Mouse (Mus musculus) forebrain, embryonic 14.5 days (tissue): ENCODE results near the gene Tmem248. TPM values are rescaled to one million over a fixed set of nuclear protein-coding genes. Genes with fewer than 3 reads are reported as not detected.
A peak's percentile ranks its signal among the peaks of the same experiment; 100 is the strongest.

Experiments
- ATAC-seq: fragments of 200-750 bp; cut with Nextera tagmentation; 2 replicates; pipeline ENCODE4 v1.8.0; 2017; ENCODE audit warnings: mild to moderate bottlenecking, moderate library complexity
- DNase-seq: peaks from one replicate; pipeline ENCODE4 v3.0.0-alpha.2; 2015; ENCODE audit warnings: low spot score
- H3K27ac ChIP-seq: fragments of 300-500 bp; sonication (generic); 2 replicates; pipeline ENCODE4 v1.5.1; 2014; ENCODE audit warnings: low read depth, mild to moderate bottlenecking, control low read depth, low read length, moderate library complexity
- H3K27me3 ChIP-seq: fragments of 300-500 bp; sonication (generic); replicated peaks from 2 replicates; pipeline ENCODE4 v1.6.1; 2014; ENCODE audit warnings: low read length, control low read depth, mixed read lengths; ENCODE audit not compliant: control insufficient read depth, insufficient read depth
- H3K36me3 ChIP-seq: fragments of 300-500 bp; sonication (generic); 2 replicates; pipeline ENCODE4 v1.6.1; 2014; ENCODE audit warnings: low read length, control low read depth; ENCODE audit not compliant: control insufficient read depth, insufficient read depth
- H3K4me1 ChIP-seq: fragments of 300-500 bp; sonication (generic); 2 replicates; pipeline ENCODE4 v1.6.1; 2014; ENCODE audit warnings: antibody characterized with exemption, low read length, control low read depth; ENCODE audit not compliant: control insufficient read depth, insufficient read depth
- H3K4me2 ChIP-seq: fragments of 300-500 bp; sonication (generic); 2 replicates; pipeline ENCODE4 v1.6.1; 2014; ENCODE audit warnings: mild to moderate bottlenecking, control low read depth, low read length
- H3K4me3 ChIP-seq: fragments of 300-500 bp; sonication (generic); 2 replicates; pipeline ENCODE4 v1.5.1; 2014; ENCODE audit warnings: low read depth, low read length, control low read depth
- H3K9ac ChIP-seq: fragments of 300-500 bp; sonication (generic); 2 replicates; pipeline ENCODE4 v1.6.1; 2014; ENCODE audit warnings: mild to moderate bottlenecking, low read length, control low read depth, moderate library complexity
- H3K9me3 ChIP-seq: fragments of 300-500 bp; sonication (generic); replicated peaks from 2 replicates; pipeline ENCODE4 v1.6.1; 2016; ENCODE audit warnings: low read length, control low read depth, mixed read lengths; ENCODE audit not compliant: control insufficient read depth
- WGBS: fragments of 180-500 bp; shearing (Covaris S2); extraction: QIAGEN DNeasy Blood & Tissue Kit; methylation state at CpG from one replicate; pipeline ENCODE4 v1.1.7; 2014; 5-methylcytosine and 5-hydroxymethylcytosine counted together
- polyA plus RNA-seq: library from polyadenylated mRNA; unstranded; fragments of >200 nt; fragmentation: Nextera tagmentation; extraction: Ambion mirVana; gene quantifications from 2 replicates; pipeline ENCODE4 v1.2.1, GENCODE M21; 2014

Tmem248 gene
- polyA plus RNA-seq, 1 experiment from 2014 or later: 22.7 TPM

GRCm38 (mm10) chr5:130263454-130263853 lies 46.6 kb downstream of the Tmem248 start:
- H3K9ac ChIP-seq: no peak overlapping the region
- H3K27me3 ChIP-seq: no peaks in the 10 kb centered on the region
- no peak overlapping the region for H3K4me2 ChIP-seq
- peak; percentile 33 for DNase-seq
- H3K4me3 ChIP-seq: no peak overlapping the region
- H3K27ac ChIP-seq: no peak overlapping the region
- no peaks in the 10 kb centered on the region for H3K4me1 ChIP-seq
- 77% methylated on average over 11 of the region's 11 CpGs for WGBS
- H3K9me3 ChIP-seq: no peaks in the 10 kb centered on the region
- H3K36me3 ChIP-seq: peaks cover 33% of the 10 kb centered on the region
- no peak for ATAC-seq

DNA sequence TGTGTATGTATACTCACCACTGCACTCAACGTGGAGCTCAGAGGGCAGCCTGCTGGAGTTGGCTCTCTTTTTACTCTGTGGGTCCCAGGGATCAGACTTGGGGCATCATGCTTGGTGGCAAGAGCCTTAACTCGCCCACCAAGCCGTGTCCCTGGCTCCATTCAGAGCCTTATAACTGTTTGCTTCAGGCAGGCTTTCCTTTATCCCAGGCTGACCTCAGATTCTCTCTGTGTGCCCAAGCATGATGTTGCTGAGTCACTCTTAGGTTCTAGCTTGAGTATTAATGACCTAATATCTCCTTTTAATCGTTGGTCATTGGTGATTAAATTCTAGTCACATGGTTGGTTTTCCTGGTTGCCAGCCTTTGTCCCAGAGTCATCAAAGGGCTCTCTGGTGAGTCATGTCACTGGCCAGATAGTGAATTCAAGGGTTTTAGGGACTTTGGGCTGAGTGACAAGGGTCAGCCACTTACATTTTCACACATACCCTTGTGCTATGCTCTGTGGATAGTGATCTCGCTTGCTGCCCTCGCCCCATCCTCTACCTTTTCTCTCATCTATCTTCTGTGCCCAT lies 47.6 kb downstream of the Tmem248 start:
- DNase-seq (no peak), ATAC-seq (no peak)
- Histone ChIP-seq H3K9ac (no peak overlapping the region), H3K4me1 (no peaks in the 10 kb centered on the region), H3K9me3 (no peaks in the 10 kb centered on the region), H3K27ac (no peak overlapping the region), H3K4me3 (no peak overlapping the region), H3K27me3 (no peaks in the 10 kb centered on the region), H3K36me3 (peaks cover 41% of the 10 kb centered on the region), H3K4me2 (no peak overlapping the region)
- 89% methylated on average over 6 of the region's 6 CpGs for WGBS

DNA sequence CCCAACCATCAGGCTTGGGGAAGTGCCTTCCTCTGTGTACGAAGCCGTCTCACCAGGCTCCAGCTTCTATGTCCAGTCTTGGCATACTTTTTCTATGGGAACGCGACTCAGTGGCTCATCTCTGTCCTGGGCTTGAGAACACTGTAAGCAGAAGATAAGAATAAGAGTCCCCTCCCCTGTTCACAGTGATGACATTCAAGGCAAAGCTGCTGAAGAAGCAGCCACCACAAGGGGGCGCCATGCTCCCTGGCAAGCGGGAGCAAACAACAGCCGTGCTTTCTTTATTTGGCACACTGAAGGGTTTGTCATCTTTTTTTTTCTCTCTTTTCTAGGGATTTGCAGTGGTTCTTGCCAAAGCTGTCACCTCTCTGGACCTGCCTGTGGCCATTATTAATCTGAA lies 49.8 kb downstream of the Tmem248 start:
- H3K9me3 ChIP-seq: no peaks in the 10 kb centered on the region
- peaks cover 55% of the 10 kb centered on the region for H3K36me3 ChIP-seq
- H3K4me2 ChIP-seq: no peak overlapping the region
- H3K27me3 ChIP-seq: no peaks in the 10 kb centered on the region
- 84% methylated on average over 7 of the region's 7 CpGs for WGBS
- H3K4me1 ChIP-seq: no peaks in the 10 kb centered on the region
- H3K4me3 ChIP-seq: no peak overlapping the region
- no peak overlapping the region for H3K9ac ChIP-seq
- ATAC-seq (no peak), DNase-seq (peak; percentile 24)
- H3K27ac ChIP-seq: no peak overlapping the region

DNA sequence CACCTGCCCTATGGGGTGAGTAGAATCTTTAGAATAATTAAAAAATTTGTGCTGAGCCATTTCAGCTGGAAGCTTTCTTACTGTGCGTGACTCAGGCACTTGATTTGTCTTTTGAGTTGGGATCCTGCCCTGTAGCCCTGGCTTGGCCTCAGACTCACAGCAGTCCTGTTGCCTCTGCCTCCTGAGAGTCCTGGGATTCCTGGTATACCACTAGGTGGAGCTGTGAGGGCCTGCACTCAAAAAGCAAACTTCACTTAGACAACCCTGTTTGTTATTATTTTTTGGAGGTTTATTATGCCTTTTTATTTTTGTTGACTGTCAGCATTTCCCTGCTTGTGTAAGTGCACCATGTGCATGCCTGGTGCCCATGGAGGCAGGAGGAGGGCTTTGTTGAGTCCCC lies 50.4 kb downstream of the Tmem248 start:
- H3K4me1 ChIP-seq: no peaks in the 10 kb centered on the region
- H3K4me3 ChIP-seq: no peak overlapping the region
- DNase-seq: no peak
- no peak for ATAC-seq
- no peak overlapping the region for H3K4me2 ChIP-seq
- no peaks in the 10 kb centered on the region for H3K9me3 ChIP-seq
- H3K27ac ChIP-seq: no peak overlapping the region
- WGBS: 83% methylated on average over 1 of the region's 1 CpGs
- H3K27me3 ChIP-seq: no peaks in the 10 kb centered on the region
- peaks cover 61% of the 10 kb centered on the region for H3K36me3 ChIP-seq
- H3K9ac ChIP-seq: no peak overlapping the region

DNA sequence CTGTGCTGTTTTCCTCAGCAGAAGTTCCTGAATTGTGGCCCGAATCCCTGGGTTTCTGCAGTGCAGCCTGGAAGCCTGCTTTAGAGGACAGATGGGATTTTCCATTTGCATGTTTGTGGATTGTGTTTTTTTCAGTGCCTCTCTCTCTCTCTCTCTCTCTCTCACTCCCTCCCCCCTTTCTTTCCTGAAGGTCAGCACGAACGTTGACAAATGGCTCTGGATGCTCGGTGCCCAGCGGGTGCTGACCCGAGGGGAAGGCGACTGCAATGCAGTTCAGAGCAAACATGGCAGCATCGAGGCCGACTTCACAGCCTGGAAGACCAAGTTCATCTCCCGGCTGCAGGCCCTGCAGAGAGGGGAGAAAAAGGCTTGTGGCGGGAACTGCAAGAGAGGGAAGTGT lies 52.1 kb downstream of the Tmem248 start:
- 86% methylated on average over 11 of the region's 11 CpGs for WGBS
- peaks cover 69% of the 10 kb centered on the region for H3K36me3 ChIP-seq

GRCm38 (mm10) chr5:130272344-130272743 lies 55.5 kb downstream of the Tmem248 start:
- no peaks in the 10 kb centered on the region for H3K9me3 ChIP-seq
- no peaks in the 10 kb centered on the region for H3K4me1 ChIP-seq
- H3K9ac ChIP-seq: no peak overlapping the region
- H3K27ac ChIP-seq: no peak overlapping the region
- ATAC-seq (no peak), DNase-seq (no peak)
- no peak overlapping the region for H3K4me3 ChIP-seq
- 94% methylated on average over 1 of the region's 1 CpGs for WGBS
- H3K27me3 ChIP-seq: no peaks in the 10 kb centered on the region
- H3K4me2 ChIP-seq: no peak overlapping the region
- H3K36me3 ChIP-seq: peaks cover 75% of the 10 kb centered on the region

More for the DNA sequence above, 52.1 kb downstream of the Tmem248 start:
- no peak for ATAC-seq
- Histone ChIP-seq H3K9me3 (no peaks in the 10 kb centered on the region), H3K9ac (no peak overlapping the region), H3K27me3 (no peaks in the 10 kb centered on the region), H3K4me1 (no peaks in the 10 kb centered on the region), H3K4me3 (no peak overlapping the region), H3K27ac (no peak overlapping the region), H3K4me2 (no peak overlapping the region)
- no peak for DNase-seq

- Histone ChIP-seq H3K27ac (no peak overlapping the region), H3K9ac (no peak overlapping the region), H3K36me3 (peaks cover 75% of the 10 kb centered on the region), H3K4me3 (no peak overlapping the region), H3K27me3 (no peaks in the 10 kb centered on the region), H3K9me3 (no peaks in the 10 kb centered on the region), H3K4me1 (no peaks in the 10 kb centered on the region), H3K4me2 (no peak overlapping the region)
- ATAC-seq (no peak), DNase-seq (no peak)
- WGBS: 96% methylated on average over 6 of the region's 6 CpGs
Observed at GRCm38 (mm10) chr5:130273046-130273445, 56.2 kb downstream of the Tmem248 start.

GRCm38 (mm10) chr5:130275509-130275908 lies 58.6 kb downstream of the Tmem248 start:
- no peak overlapping the region for H3K4me3 ChIP-seq
- no peaks in the 10 kb centered on the region for H3K27me3 ChIP-seq
- H3K9ac ChIP-seq: no peak overlapping the region
- H3K9me3 ChIP-seq: no peaks in the 10 kb centered on the region
- DNase-seq: peak; percentile 66
- H3K4me2 ChIP-seq: no peak overlapping the region
- ATAC-seq: no peak
- H3K4me1 ChIP-seq: no peaks in the 10 kb centered on the region
- WGBS: 47% methylated on average over 4 of the region's 4 CpGs
- no peak overlapping the region for H3K27ac ChIP-seq
- H3K36me3 ChIP-seq: peaks cover 69% of the 10 kb centered on the region

GRCm38 (mm10) chr5:130278011-130278472 lies 61.2 kb downstream of the Tmem248 start:
- DNase-seq: no peak
- H3K9ac ChIP-seq: no peak overlapping the region
- ATAC-seq: no peak
- H3K27me3 ChIP-seq: no peaks in the 10 kb centered on the region
- peaks cover 64% of the 10 kb centered on the region for H3K36me3 ChIP-seq
- 85% methylated on average over 7 of the region's 7 CpGs for WGBS
- H3K9me3 ChIP-seq: no peaks in the 10 kb centered on the region
- H3K4me1 ChIP-seq: no peaks in the 10 kb centered on the region
- H3K27ac ChIP-seq: no peak overlapping the region
- no peak overlapping the region for H3K4me2 ChIP-seq
- no peak overlapping the region for H3K4me3 ChIP-seq
